Mouse (Mus musculus) embryonic fibroblast, embryonic 13.5 days (primary cell): ENCODE measurements at regions not wholly inside any gene's neighbourhood (a gene's known extent, or its start where the extent isn't known, plus 50 kb on each side); places are given as distances from the start of the nearest gene placed in this dataset.
"Not testable (repeated sequence)": the region's sequence is repeated elsewhere in the genome, so short reads cannot be mapped to it uniquely, and the experiment has no call there.

Experiments
- H3K27ac ChIP-seq: 2 replicates; pipeline ENCODE4 v1.5.1; 2012; ENCODE audit warnings: low read length, control low read depth, inconsistent platforms; ENCODE audit not compliant: insufficient read depth
- H3K4me1 ChIP-seq: 2 replicates; pipeline ENCODE4 v1.6.1; 2011; ENCODE audit warnings: low read length; ENCODE audit not compliant: control insufficient read depth, insufficient read depth
- H3K4me3 ChIP-seq: 2 replicates; pipeline ENCODE4 v1.5.1; 2011; ENCODE audit warnings: mild to moderate bottlenecking, control low read depth, low read length; ENCODE audit not compliant: insufficient read depth
- CTCF ChIP-seq: IDR thresholded peaks from 2 replicates; pipeline ENCODE4 v1.5.1; 2011; ENCODE audit warnings: mild to moderate bottlenecking, control low read depth, low read length, moderate library complexity, borderline replicate concordance; ENCODE audit not compliant: insufficient read depth
- POLR2A ChIP-seq: IDR thresholded peaks from 2 replicates; pipeline ENCODE4 v1.6.1; 2011; ENCODE audit warnings: low read depth, mild to moderate bottlenecking, control low read depth, low read length, moderate library complexity

DNA sequence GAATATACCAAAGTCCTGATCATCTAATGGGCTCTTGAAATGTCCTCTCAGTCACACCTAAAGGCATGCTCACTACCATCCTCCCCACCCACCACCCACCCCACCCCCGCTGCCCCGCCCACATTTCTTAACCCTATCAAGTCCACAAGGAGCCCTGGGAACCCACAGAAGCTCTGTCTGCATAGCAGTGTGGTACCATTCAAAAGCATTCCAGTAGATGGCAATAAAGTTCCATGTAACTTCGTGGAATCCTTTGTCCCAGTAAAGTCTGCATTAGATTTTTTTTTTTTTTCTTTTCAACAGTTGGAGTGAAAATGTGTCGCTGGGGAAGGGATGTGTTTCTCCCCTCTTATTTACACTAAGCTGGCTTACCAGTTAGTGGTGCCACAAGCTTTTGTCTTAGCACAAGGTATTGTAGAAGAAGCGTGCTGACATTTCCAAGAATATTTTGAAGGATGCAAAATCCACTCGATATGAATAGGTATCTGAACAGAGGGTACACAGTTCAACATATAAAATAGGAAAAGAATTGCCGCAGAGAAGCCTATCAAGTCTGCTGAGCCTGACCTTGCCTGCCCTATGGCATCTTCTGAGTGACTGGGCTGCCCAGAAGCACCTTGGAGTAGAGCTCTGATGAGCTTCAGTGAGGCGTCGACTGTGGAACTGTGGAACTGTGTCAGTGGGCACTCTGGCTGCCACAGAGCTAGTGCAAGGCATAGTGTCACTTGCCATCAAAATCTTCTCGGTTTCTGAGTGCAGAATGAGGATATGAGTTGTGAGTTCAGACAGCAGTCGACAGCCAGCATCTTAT lies 199.0 kb downstream of the Zfp619 start:
- TF ChIP-seq POLR2A (no peak), CTCF (no peak)
- H3K4me3 ChIP-seq: no peak overlapping the region
- H3K27ac ChIP-seq: no peak overlapping the region
- no peaks in the 10 kb centered on the region for H3K4me1 ChIP-seq

DNA sequence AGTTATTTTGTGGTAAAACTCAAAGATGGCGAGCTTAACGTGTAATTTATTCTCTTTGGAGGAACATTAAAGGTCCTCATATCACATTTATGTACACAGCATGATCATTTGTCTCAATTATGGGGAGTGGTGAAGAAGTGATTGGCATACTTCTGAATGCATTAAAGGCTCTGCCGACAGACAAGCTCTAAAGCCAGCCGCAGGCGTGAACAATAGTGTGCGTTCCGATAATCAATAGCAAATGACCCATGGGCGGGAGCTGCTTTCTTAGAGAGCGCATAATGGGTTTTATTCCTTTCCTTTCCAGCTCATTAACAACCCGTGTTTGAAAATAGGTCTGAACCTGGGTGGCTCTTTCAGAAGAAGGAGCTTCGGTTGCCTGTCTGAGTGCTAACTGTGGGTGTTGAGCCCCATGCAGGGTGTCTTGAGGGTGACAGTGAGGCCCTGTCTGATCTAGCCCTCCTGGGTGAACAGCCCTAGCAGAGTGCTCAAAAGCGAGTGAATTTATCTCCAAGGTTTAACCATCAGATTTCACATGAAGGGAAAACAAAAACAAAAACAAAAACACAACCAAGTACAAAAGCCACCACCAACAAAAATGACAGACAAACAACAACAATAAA lies 210.5 kb downstream of the Zfp619 start:
- H3K27ac ChIP-seq: no peak overlapping the region
- no peak overlapping the region for H3K4me3 ChIP-seq
- TF ChIP-seq POLR2A (no peak), CTCF (no peak)
- no peaks in the 10 kb centered on the region for H3K4me1 ChIP-seq

DNA sequence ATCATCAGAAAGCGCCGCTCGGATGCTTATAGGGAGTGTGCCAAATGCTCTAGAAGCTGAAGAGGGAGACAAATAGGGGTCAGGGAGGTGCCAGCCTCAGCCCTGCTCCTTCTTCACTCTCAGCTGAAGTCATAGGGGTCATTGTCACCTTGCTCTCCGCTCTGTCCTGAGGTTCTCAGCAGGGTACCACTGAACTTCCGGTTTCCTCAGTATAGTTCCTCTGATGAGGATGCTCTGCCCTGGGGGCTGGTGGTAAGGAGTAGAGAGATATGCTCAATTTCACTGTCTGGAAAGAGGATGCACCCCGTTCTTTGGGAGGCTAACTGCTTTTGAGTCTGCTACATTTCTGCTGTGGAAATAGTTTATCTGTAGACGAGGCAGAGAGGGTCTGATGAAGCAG lies 211.4 kb downstream of the Zfp619 start:
- TF ChIP-seq POLR2A: no peak
- TF ChIP-seq CTCF: no peak
- H3K4me3 ChIP-seq: no peak overlapping the region
- no peaks in the 10 kb centered on the region for H3K4me1 ChIP-seq
- H3K27ac ChIP-seq: no peak overlapping the region

DNA sequence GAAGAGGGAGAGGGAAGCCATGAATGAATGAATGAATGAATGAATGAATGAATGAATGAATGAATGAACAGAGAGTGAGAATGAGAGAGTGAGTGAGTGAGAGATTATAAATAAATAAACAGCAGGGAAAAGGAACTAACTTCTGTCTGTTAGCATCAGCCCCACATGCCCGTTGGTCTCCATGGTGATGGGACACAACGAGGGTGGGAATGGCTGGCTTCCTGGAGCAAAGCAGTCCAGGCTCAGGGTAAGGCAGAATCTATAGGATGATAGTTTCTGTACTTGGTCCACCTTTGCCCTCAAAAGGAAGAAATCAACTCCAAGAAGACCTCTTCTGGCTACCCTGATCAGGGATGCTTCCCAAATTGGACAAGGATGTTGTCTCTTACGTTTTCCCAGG lies 212.2 kb downstream of the Zfp619 start:
- TF ChIP-seq CTCF: no peak
- no peak for TF ChIP-seq POLR2A
- Histone ChIP-seq H3K4me1 (no peaks in the 10 kb centered on the region), H3K4me3 (no peak overlapping the region), H3K27ac (no peak overlapping the region)

DNA sequence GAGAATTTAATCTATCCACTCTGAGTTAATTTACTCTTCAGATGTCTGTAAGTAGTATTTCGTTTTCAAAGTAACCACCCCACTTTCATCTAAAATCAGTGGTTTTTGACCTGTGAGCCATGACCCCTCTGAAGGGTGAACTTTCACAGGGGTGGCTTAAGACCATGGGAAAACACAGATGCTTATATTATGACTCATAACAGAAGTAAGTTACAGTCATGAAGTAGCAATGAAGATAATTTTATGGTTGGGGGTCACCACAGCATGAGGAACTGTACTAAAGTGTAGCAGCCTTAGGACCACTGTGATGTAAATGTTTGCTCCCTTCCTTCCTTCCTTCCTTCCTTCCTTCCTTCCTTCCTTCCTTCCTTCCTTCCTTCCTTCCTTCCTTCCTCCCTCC lies 215.2 kb downstream of the Zfp619 start:
- Histone ChIP-seq H3K4me1 (no peaks in the 10 kb centered on the region), H3K27ac (no peak overlapping the region), H3K4me3 (no peak overlapping the region)
- no peak for TF ChIP-seq POLR2A
- TF ChIP-seq CTCF: no peak

DNA sequence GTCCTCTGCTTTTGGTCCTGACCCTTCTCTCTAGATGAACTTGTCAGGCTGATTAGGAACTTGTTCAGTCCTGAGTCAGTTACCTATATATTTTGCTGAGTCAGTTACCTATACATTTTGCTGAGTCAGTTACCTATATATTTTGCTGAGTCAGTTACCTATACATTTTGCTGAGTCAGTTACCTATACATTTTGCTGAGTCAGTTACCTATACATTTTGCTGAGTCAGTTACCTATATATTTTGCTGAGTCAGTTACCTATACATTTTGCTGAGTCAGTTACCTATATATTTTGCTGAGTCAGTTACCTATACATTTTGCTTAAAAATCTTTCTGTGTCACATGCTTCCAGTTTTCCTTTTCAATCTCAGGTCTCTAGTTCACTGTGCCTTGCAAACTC lies 230.8 kb downstream of the Zfp619 start:
- not testable (repeated sequence) for H3K4me1 ChIP-seq, H3K27ac ChIP-seq, H3K4me3 ChIP-seq

DNA sequence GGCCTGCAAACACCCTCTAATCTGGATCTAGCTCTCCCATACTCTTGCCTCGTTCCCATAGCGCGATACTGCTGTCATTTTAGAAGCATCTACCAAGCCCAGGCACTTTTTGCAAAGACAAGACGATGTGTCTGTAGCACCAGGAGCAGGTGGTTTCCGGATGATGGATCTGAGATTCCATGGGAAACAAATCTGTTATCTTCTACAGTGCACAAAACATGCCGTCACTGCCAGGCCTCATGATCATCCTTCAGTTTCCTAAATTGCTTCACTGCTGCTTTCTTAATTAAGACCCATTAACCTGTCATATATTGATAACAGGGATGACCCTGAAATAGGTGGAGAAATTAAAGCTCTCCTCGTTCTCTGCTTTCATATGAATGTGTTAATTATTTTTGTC lies 232.9 kb downstream of the Zfp619 start:
- no peak overlapping the region for H3K4me3 ChIP-seq
- H3K27ac ChIP-seq: no peak overlapping the region
- H3K4me1 ChIP-seq: no peaks in the 10 kb centered on the region
- no peak for TF ChIP-seq POLR2A
- no peak for TF ChIP-seq CTCF

DNA sequence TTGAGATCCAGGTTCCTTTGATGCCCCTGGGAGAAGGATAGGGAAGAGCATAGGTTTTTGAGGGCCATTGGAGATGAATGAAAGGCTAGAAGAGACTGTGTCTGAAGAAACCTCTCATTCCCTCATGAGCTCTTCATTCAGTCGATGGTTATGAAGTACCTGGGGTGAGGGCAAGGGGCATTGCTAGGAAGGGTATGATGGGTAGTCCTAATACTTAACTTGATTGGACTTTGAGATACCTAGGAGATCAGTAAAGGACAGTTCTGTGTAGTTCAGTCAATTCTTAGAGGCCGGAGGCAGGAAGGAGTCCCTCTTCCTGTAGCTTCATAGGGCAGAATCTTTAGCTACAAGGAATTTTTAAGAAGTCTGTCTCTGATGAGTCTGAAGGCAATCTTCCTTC lies 246.8 kb downstream of the Zfp619 start:
- Histone ChIP-seq H3K4me1 (no peaks in the 10 kb centered on the region), H3K4me3 (no peak overlapping the region), H3K27ac (no peak overlapping the region)
- TF ChIP-seq CTCF (no peak), POLR2A (no peak)

DNA sequence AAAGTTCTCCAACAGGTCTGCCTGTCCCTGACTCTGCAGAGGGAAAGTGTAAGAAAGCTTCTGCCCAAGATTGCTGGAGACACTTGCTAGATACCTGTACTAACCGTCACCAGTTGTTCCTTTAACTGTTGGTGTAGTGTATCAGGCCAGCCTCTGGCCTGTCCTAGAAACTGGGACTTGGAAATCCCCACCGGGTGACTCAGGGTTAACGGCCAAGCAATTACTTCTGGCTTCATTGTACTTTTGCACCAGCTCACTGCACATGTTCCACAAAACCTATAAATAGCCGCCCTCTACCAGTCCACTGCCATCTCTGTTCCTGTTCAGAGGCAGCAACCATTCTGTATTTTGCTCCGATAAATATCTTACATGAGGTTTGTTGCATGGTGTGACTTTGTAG lies 247.5 kb downstream of the Zfp619 start:
- Histone ChIP-seq H3K4me1 (no peaks in the 10 kb centered on the region), H3K4me3 (no peak overlapping the region), H3K27ac (no peak overlapping the region)
- no peak for TF ChIP-seq CTCF
- no peak for TF ChIP-seq POLR2A

DNA sequence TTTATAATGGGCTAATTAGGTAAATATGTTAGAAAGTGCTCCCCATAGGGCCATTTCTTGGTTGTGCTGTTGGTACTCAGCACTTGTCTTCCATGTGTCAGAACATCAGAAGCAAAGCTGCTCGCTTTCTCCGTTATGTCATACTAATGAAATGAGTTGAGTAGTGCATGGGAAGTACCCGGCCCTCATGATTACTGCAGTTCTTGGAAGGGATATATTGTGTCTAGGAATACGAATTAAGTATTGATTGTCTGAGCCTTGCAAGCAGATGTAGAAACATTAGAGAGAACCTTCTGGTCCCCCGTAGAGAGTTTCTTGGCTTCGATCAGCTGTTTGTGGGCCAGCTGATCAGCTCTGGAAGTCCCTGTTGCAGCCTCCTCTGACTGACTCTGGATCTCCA lies 255.7 kb downstream of the Zfp619 start:
- no peak for TF ChIP-seq CTCF
- no peak for TF ChIP-seq POLR2A
- H3K4me1 ChIP-seq: no peaks in the 10 kb centered on the region
- H3K27ac ChIP-seq: no peak overlapping the region
- no peak overlapping the region for H3K4me3 ChIP-seq
